9 mouse cellular contexts compared by ENCODE assay signal in the genomic region with DNA sequence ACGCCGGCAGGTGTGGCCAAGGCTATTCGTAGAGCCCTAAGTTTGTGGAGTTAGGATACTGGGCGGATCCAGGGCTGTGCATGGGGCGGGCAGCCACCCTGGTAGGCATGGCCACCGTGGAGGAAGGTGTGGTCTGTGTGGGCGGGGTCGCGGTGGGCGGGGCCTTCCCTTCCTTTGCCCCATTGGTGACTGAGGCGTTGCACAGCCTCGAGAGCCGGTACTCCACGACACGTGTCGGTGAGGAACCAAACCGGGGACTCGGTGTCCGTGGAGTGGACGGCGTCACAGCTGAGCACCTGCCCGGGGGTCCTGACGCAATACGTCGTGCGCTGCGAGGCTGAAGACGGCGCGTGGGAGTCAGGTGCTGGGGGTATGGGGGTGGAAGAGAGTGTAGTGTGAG. TPM values are rescaled to one million over a fixed set of nuclear protein-coding genes. Genes with fewer than 3 reads are reported as not detected.
DNase-seq lines count a peak whose midpoint lies in the region; ATAC-seq lines count a peak whose summit lies in the region.
"Had no signal": no experiment of that assay in that cellular context is flagged by ENCODE, and none has a peak within 500 bp of the region (broad histone marks: within the 10 kb centered on the region; RNA-seq: fewer than 3 reads in every experiment).

No protein-coding gene starts in this region.

- peaks cover 8% of the 10 kb centered on the region for H3K4me1 ChIP-seq in hindbrain, embryonic 13.5 days (replicated peaks)
- H3K4me1 ChIP-seq in limb, embryonic 15.5 days: peaks cover 15% of the 10 kb centered on the region
- H3K4me1 ChIP-seq in midbrain, embryonic 14.5 days (ENCODE audit: control insufficient read depth, insufficient read depth, low read length): no peaks in the 10 kb centered on the region

- no peak overlapping the region for H3K9ac ChIP-seq in hindbrain, embryonic 13.5 days
- no peak overlapping the region for H3K9ac ChIP-seq in limb, embryonic 15.5 days
- H3K9ac ChIP-seq in midbrain, embryonic 14.5 days (replicated peaks; ENCODE audit: low read length): no peak overlapping the region

- peaks cover 16% of the 10 kb centered on the region; the same call in 1 of the 2 replicates for H3K9me3 ChIP-seq in hindbrain, embryonic 13.5 days
- peaks cover 10% of the 10 kb centered on the region; the same call in 1 of the 2 replicates for H3K9me3 ChIP-seq in limb, embryonic 15.5 days
- peaks cover 9% of the 10 kb centered on the region; the same call in 1 of the 2 replicates for H3K9me3 ChIP-seq in midbrain, embryonic 14.5 days (ENCODE audit: control insufficient read depth, low read length)

- no peak overlapping the region for H3K27ac ChIP-seq in hindbrain, embryonic 13.5 days
- H3K27ac ChIP-seq in limb, embryonic 15.5 days: no peak overlapping the region
- no peak overlapping the region for H3K27ac ChIP-seq in midbrain, embryonic 14.5 days (replicated peaks; ENCODE audit: low read depth, low read length)
- H3K27ac ChIP-seq: macrophage had no signal

- 7% methylated on average over 30 of the region's 30 CpGs for WGBS in hindbrain, embryonic 13.5 days
- 9% methylated on average over 30 of the region's 30 CpGs for WGBS in limb, embryonic 15.5 days
- 9% methylated on average over 30 of the region's 30 CpGs for WGBS in midbrain, embryonic 14.5 days

- H3K4me2 ChIP-seq in hindbrain, embryonic 13.5 days: peak overlapping the region; percentile 40
- H3K4me2 ChIP-seq in limb, embryonic 15.5 days: peak overlapping the region; percentile 26
- peak overlapping the region; percentile 21; the same call in 1 of the 2 replicates for H3K4me2 ChIP-seq in midbrain, embryonic 14.5 days (ENCODE audit: low read length)

- H3K27me3 ChIP-seq in hindbrain, embryonic 13.5 days: peaks cover 78% of the 10 kb centered on the region
- H3K27me3 ChIP-seq in limb, embryonic 15.5 days: peaks cover 51% of the 10 kb centered on the region
- peaks cover 27% of the 10 kb centered on the region; the same call in 1 of the 2 replicates for H3K27me3 ChIP-seq in midbrain, embryonic 14.5 days (ENCODE audit: control insufficient read depth, insufficient read depth, low read length)

- ATAC-seq in common myeloid progenitor, adult 5-6 weeks (replicated peaks; ENCODE audit: low read depth, poor library complexity, severe bottlenecking): peak; percentile 28; the same call in 1 of the 2 replicates
- no peak for ATAC-seq in hindbrain, embryonic 13.5 days (ENCODE audit: low FRiP score)
- ATAC-seq in limb, embryonic 15.5 days (ENCODE audit: insufficient number of reproducible peaks, low FRiP score, low TSS enrichment, low read depth): no peak
- ATAC-seq in midbrain, embryonic 14.5 days (ENCODE audit: low FRiP score, low TSS enrichment): 0 out of 2 replicates have a peak, but pooled peaks have one; percentile 6

- DNase-seq in heart, adult 18-20 months: peak; percentile 44 to 47
- DNase-seq in heart, adult 9 months (ENCODE audit: low spot score in 2 of 2): no peak
- DNase-seq in midbrain, embryonic 14.5 days: no peak
- DNase-seq in cerebellum, adult 11-12 months: no peak
- DNase-seq in cerebellum, postnatal 36 days: no peak

- no peaks in the 10 kb centered on the region for H3K36me3 ChIP-seq in hindbrain, embryonic 13.5 days
- H3K36me3 ChIP-seq in limb, embryonic 15.5 days: no peaks in the 10 kb centered on the region
- H3K36me3 ChIP-seq in midbrain, embryonic 14.5 days (ENCODE audit: control insufficient read depth, insufficient read depth, low read length): no peaks in the 10 kb centered on the region

- peak overlapping the region; percentile 16; the same call in 1 of the 2 replicates for H3K4me3 ChIP-seq in hindbrain, embryonic 13.5 days
- 0 out of 2 replicates have a peak overlapping the region, but pooled peaks have one; percentile 8 for H3K4me3 ChIP-seq in limb, embryonic 15.5 days
- H3K4me3 ChIP-seq in midbrain, embryonic 14.5 days (replicated peaks; ENCODE audit: low read depth, low read length): no peak overlapping the region

RNA-seq across cellular contexts. Expression of a gene that starts 8.4 kb away (rescaled TPM):
- total RNA-seq in heart, adult 18-20 months (2021): under 1 TPM; 0.15 to 0.31 TPM
- 1.6 and 3.5 TPM in 2 replicates for total RNA-seq in common myeloid progenitor, adult 5-6 weeks (2017)
- 0.08 and 0.13 TPM in 2 replicates for polyA plus RNA-seq in hindbrain, embryonic 13.5 days (2015; fragmentation: Nextera tagmentation; extraction: Ambion mirVana)
- polyA plus RNA-seq in limb, embryonic 15.5 days (2015; fragmentation: Nextera tagmentation; extraction: Ambion mirVana): 0.13 and 0.35 TPM in 2 replicates
- 0.45 TPM in 1 of 2 replicates, not detected in the other for polyA plus RNA-seq in midbrain, embryonic 14.5 days (2014; fragmentation: Nextera tagmentation; extraction: Ambion mirVana)

RNA-seq across cellular contexts. Expression of a gene that starts 11.8 kb away (rescaled TPM):
- total RNA-seq in heart, adult 18-20 months (2021): 1 to 10 TPM; 6.8 to 9.8 TPM
- total RNA-seq in common myeloid progenitor, adult 5-6 weeks (2017): 21.7 and 22.2 TPM in 2 replicates
- polyA plus RNA-seq in hindbrain, embryonic 13.5 days (2015; fragmentation: Nextera tagmentation; extraction: Ambion mirVana): 16.4 and 17.4 TPM in 2 replicates
- polyA plus RNA-seq in limb, embryonic 15.5 days (2015; fragmentation: Nextera tagmentation; extraction: Ambion mirVana): 13.8 and 14.4 TPM in 2 replicates
- polyA plus RNA-seq in midbrain, embryonic 14.5 days (2014; fragmentation: Nextera tagmentation; extraction: Ambion mirVana): 22.7 and 24.3 TPM in 2 replicates

RNA-seq across cellular contexts. Expression of a gene that starts 22.8 kb away (rescaled TPM):
- total RNA-seq in heart, adult 18-20 months (2021): 10 to 100 TPM; 14.8 to 29.0 TPM
- total RNA-seq in common myeloid progenitor, adult 5-6 weeks (2017): 7.3 and 19.9 TPM in 2 replicates
- polyA plus RNA-seq in hindbrain, embryonic 13.5 days (2015; fragmentation: Nextera tagmentation; extraction: Ambion mirVana): 7.6 and 8.1 TPM in 2 replicates
- 6.7 and 8.8 TPM in 2 replicates for polyA plus RNA-seq in limb, embryonic 15.5 days (2015; fragmentation: Nextera tagmentation; extraction: Ambion mirVana)
- polyA plus RNA-seq in midbrain, embryonic 14.5 days (2014; fragmentation: Nextera tagmentation; extraction: Ambion mirVana): 7.1 and 7.5 TPM in 2 replicates

RNA-seq across cellular contexts. Expression of a gene that starts 40.2 kb away (rescaled TPM):
- total RNA-seq in heart, adult 18-20 months (2021): 10 to 100 TPM; 19.7 to 21.4 TPM
- 19.8 and 23.7 TPM in 2 replicates for total RNA-seq in common myeloid progenitor, adult 5-6 weeks (2017)
- polyA plus RNA-seq in hindbrain, embryonic 13.5 days (2015; fragmentation: Nextera tagmentation; extraction: Ambion mirVana): 90.0 and 94.1 TPM in 2 replicates
- 85.8 and 91.4 TPM in 2 replicates for polyA plus RNA-seq in limb, embryonic 15.5 days (2015; fragmentation: Nextera tagmentation; extraction: Ambion mirVana)
- polyA plus RNA-seq in midbrain, embryonic 14.5 days (2014; fragmentation: Nextera tagmentation; extraction: Ambion mirVana): 79.2 and 84.7 TPM in 2 replicates

RNA-seq across cellular contexts. Expression of a gene that starts 46.4 kb away (rescaled TPM):
- 10 to 100 TPM; 13.7 to 14.4 TPM for total RNA-seq in heart, adult 18-20 months (2021)
- total RNA-seq in common myeloid progenitor, adult 5-6 weeks (2017): 0.18 and 1.3 TPM in 2 replicates
- 13.3 and 17.7 TPM in 2 replicates for polyA plus RNA-seq in hindbrain, embryonic 13.5 days (2015; fragmentation: Nextera tagmentation; extraction: Ambion mirVana)
- 2.3 and 3.1 TPM in 2 replicates for polyA plus RNA-seq in limb, embryonic 15.5 days (2015; fragmentation: Nextera tagmentation; extraction: Ambion mirVana)
- polyA plus RNA-seq in midbrain, embryonic 14.5 days (2014; fragmentation: Nextera tagmentation; extraction: Ambion mirVana): 13.3 and 16.0 TPM in 2 replicates

Comparison
In these comparisons a context has a peak if more than half of its experiments do, and no peak if none do; other contexts are left out.
1. DNase-seq: peak in heart, adult 18-20 months (2 of 2); none in heart, adult 9 months (0 of 2), midbrain, embryonic 14.5 days (single experiment), cerebellum, adult 11-12 months (single experiment) and cerebellum, postnatal 36 days (0 of 2).
2. ATAC-seq: peak in common myeloid progenitor, adult 5-6 weeks (single experiment) and midbrain, embryonic 14.5 days (single experiment); none in hindbrain, embryonic 13.5 days (single experiment) and limb, embryonic 15.5 days (single experiment).
3. Peak in every context shown above with its lines, with median percentiles within 50 percentile points of each other: H3K4me2 ChIP-seq.